Mouse (Mus musculus): ENCODE data around the gene Cyp2e1.

The Cyp2e1 gene

GRCm38 (mm10) chr7:140810496-140810895 is 47.0 kb downstream of the Cyp2e1 start:
- DNase-seq (ENCODE audit: low read depth, low spot score) = no peak

GRCm38 (mm10) chr7:140811714-140812113 is 48.2 kb downstream of the Cyp2e1 start:
- no peak for DNase-seq (ENCODE audit: low read depth, low spot score)

GRCm38 (mm10) chr7:140812850-140813249 is 49.3 kb downstream of the Cyp2e1 start:
- DNase-seq (ENCODE audit: low read depth, low spot score) = no peak

- no peak for DNase-seq (ENCODE audit: low read depth, low spot score)
These were observed 56.6 kb downstream of the Cyp2e1 start for GRCm38 (mm10) chr7:140820173-140820572.

GRCm38 (mm10) chr7:140821305-140821652 is 57.7 kb downstream of the Cyp2e1 start:
- DNase-seq (ENCODE audit: low read depth, low spot score) = no peak

- DNase-seq (ENCODE audit: low read depth, low spot score) = no peak
These were observed 58.3 kb downstream of the Cyp2e1 start, which contains the start of gene Zfp941 for GRCm38 (mm10) chr7:140821653-140822329. TSS of gene Zfp941 (minus strand) at chr7:140822178.

- DNase-seq (ENCODE audit: low read depth, low spot score) = no peak
These were observed 59.2 kb downstream of the Cyp2e1 start for GRCm38 (mm10) chr7:140822731-140823130.

All from retina, adult 2 months (tissue).